9 mouse cellular contexts compared by ENCODE assay signal in genomic region chr11:87638793-87639192, GRCm38 (mm10). TPM values are rescaled to one million over a fixed set of nuclear protein-coding genes. Genes with fewer than 3 reads are reported as not detected.
A peak's percentile ranks its signal among the peaks of the same experiment; 100 is the strongest.
DNase-seq lines count a peak whose midpoint lies in the region; ATAC-seq and TF ChIP-seq lines count a peak whose summit lies in the region.
"Had no signal": no experiment of that assay in that cellular context is flagged by ENCODE, and none has a peak within 500 bp of the region (broad histone marks: within the 10 kb centered on the region; RNA-seq: fewer than 3 reads in every experiment).

No protein-coding gene starts in this region.

- no peak for DNase-seq in gastrocnemius, adult 2 months
- DNase-seq in gastrocnemius, postnatal 25 days, result no peak
- DNase-seq in thymus, adult 2 months, result no peak
- DNase-seq in thymus, postnatal 36 days, result no peak
- no peak for DNase-seq in layer of hippocampus, adult 9-11 months
- no peak for DNase-seq in urinary bladder, postnatal 14 days (ENCODE audit: low spot score)

- TF ChIP-seq CTCF in gastrocnemius, adult 2 months (IDR thresholded peaks at IDR 0.05), result no peak
- TF ChIP-seq CTCF in thymus, adult 2 months (IDR thresholded peaks at IDR 0.05; ENCODE audit: borderline replicate concordance, control insufficient read depth, extremely low read depth, insufficient read depth, low read length, poor library complexity), result no peak

- peak overlapping the region; percentile 88 for H3K4me2 ChIP-seq in liver, embryonic 12.5 days

- H3K4me1 ChIP-seq in thymus, adult 2 months (replicated peaks; ENCODE audit: control insufficient read depth, insufficient read depth, low read length), result peaks cover 6% of the 10 kb centered on the region; the same call in 1 of the 2 replicates
- peaks cover 13% of the 10 kb centered on the region for H3K4me1 ChIP-seq in liver, embryonic 12.5 days

- H3K4me3 ChIP-seq in gastrocnemius, adult 2 months, result peak overlapping the region; percentile 79
- peak overlapping the region; percentile 22 for H3K4me3 ChIP-seq in thymus, adult 2 months (ENCODE audit: control insufficient read depth, insufficient read depth, low read length)
- peak overlapping the region; percentile 57 for H3K4me3 ChIP-seq in liver, embryonic 12.5 days

- WGBS in thymus, adult 2 months, result 53% methylated on average over 2 of the region's 2 CpGs
- WGBS in liver, embryonic 12.5 days (ENCODE audit: insufficient replicate concordance), result 33% methylated on average over 2 of the region's 2 CpGs

- H3K9me3 ChIP-seq in liver, embryonic 12.5 days (replicated peaks), result no peaks in the 10 kb centered on the region

- no peak for TF ChIP-seq POLR2A in thymus, adult 2 months (IDR thresholded peaks at IDR 0.05; ENCODE audit: control insufficient read depth, extremely low read depth, insufficient read depth, low read length, poor library complexity)

- H3K9ac ChIP-seq in liver, embryonic 12.5 days, result peak overlapping the region; percentile 73

- H3K27me3 ChIP-seq in thymus, adult 2 months (ENCODE audit: control insufficient read depth, insufficient read depth, low read length), result no peaks in the 10 kb centered on the region
- no peaks in the 10 kb centered on the region for H3K27me3 ChIP-seq in liver, embryonic 12.5 days (replicated peaks)

- intact Hi-C loops in gastrocnemius, adult 2 months (cut with DNase I), result no loop called here

- no peaks in the 10 kb centered on the region for H3K36me3 ChIP-seq in thymus, adult 2 months (ENCODE audit: control insufficient read depth, insufficient read depth, low read length)
- no peaks in the 10 kb centered on the region for H3K36me3 ChIP-seq in liver, embryonic 12.5 days

- ATAC-seq in liver, embryonic 12.5 days, result peak; percentile 62
- ATAC-seq in inflammation-experienced regulatory T-cells, adult 6 months, result no peak

- H3K27ac ChIP-seq in gastrocnemius, adult 2 months, result peak overlapping the region; percentile 84
- no peak overlapping the region for H3K27ac ChIP-seq in thymus, adult 2 months (ENCODE audit: control insufficient read depth, insufficient read depth, low read length)
- peak overlapping the region; percentile 64 for H3K27ac ChIP-seq in liver, embryonic 12.5 days

RNA-seq across cellular contexts. Expression of gene Hsf5, which starts 21.8 kb away (rescaled TPM):
- not detected for total RNA-seq in gastrocnemius, adult 2 months (2021)
- total RNA-seq in gastrocnemius, postnatal 25 days (2021), result not detected
- polyA plus RNA-seq in thymus, adult 2 months (2012; rRNA removed), result 0.04 and 0.05 TPM in 2 replicates
- 0.02 and 0.05 TPM in 2 replicates for polyA plus RNA-seq in liver, embryonic 12.5 days (2016; fragmentation: Nextera tagmentation; extraction: Ambion mirVana)
- polyA plus RNA-seq in inflammation-experienced regulatory T-cells, adult 6 months (2017; shearing (Covaris generic)), result under 1 TPM; 0.21 to 0.34 (median 0.23) TPM

RNA-seq across cellular contexts. Expression of gene Rnf43, which starts 23.7 kb away (rescaled TPM):
- under 1 TPM; 0.39 to 0.89 TPM for total RNA-seq in gastrocnemius, adult 2 months (2021)
- under 1 TPM in 1 of 2 experiments, not detected in 1; 0.40 TPM for total RNA-seq in gastrocnemius, postnatal 25 days (2021)
- 6.6 and 9.0 TPM in 2 replicates for polyA plus RNA-seq in thymus, adult 2 months (2012; rRNA removed)
- polyA plus RNA-seq in liver, embryonic 12.5 days (2016; fragmentation: Nextera tagmentation; extraction: Ambion mirVana), result 5.3 and 6.9 TPM in 2 replicates
- polyA plus RNA-seq in inflammation-experienced regulatory T-cells, adult 6 months (2017; shearing (Covaris generic)), result 10 to 100 TPM; 35.2 to 53.0 (median 47.2) TPM
- polyA plus RNA-seq: C2C12 had no signal

RNA-seq across cellular contexts. Expression of gene Mtmr4, which starts 46.8 kb away (rescaled TPM):
- 10 to 100 TPM; 10.6 to 12.4 TPM for total RNA-seq in gastrocnemius, adult 2 months (2021)
- 10 to 100 TPM in 1 of 2 experiments, 1 to 10 TPM in 1; 9.9 to 13.0 TPM for total RNA-seq in gastrocnemius, postnatal 25 days (2021)
- polyA plus RNA-seq in thymus, adult 2 months (2012; rRNA removed), result 47.0 and 51.1 TPM in 2 replicates
- 17.5 and 19.3 TPM in 2 replicates for polyA plus RNA-seq in liver, embryonic 12.5 days (2016; fragmentation: Nextera tagmentation; extraction: Ambion mirVana)
- polyA plus RNA-seq in inflammation-experienced regulatory T-cells, adult 6 months (2017; shearing (Covaris generic)), result 10 to 100 TPM in 2 of 3 experiments, 1 to 10 TPM in 1; 8.4 to 10.3 (median 10.3) TPM

Comparison
In these comparisons a context has a peak if more than half of its experiments do, and no peak if none do; other contexts are left out.
1. H3K4me3 ChIP-seq: peak in every context shown above with its lines; median percentile 79 in gastrocnemius, adult 2 months; 57 in liver, embryonic 12.5 days; 22 in thymus, adult 2 months.